Mouse (Mus musculus) thymus, adult 18-20 months (tissue): ENCODE measurements at regions not wholly inside any gene's neighbourhood (a gene's known extent, or its start where the extent isn't known, plus 50 kb on each side); places are given as distances from the start of the nearest gene placed in this dataset.

Source experiments
- DNase-seq, 2 experiments: peaks; one replicate each; pipeline ENCODE4 v3.0.0; 2022; ENCODE audit warnings: mixed read lengths in 2 of 2

GRCm38 (mm10) chr7:83186341-83186740, 319.2 kb downstream of the Mex3b start:
- no peak for DNase-seq

GRCm38 (mm10) chr7:83195896-83196537, 328.9 kb downstream of the Mex3b start:
- no peak for DNase-seq

DNA sequence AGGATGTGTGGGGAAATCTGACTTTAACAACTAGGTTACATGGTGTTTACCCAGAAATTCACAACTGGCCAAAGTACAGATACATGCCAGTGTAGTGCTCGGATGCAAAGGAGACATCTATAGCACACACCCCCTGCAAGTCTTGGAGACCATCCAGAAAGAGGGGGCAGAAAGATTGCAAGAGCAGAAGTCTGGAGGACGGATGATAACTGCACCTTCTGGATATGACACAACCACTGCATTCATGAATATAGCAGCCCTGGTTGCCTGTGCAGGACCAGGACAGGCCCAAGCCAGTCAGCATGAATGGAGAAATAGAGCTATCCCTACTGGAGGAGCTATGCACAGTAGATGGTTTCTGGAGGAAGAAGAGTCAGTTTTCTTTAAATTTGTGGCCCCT, 330.4 kb downstream of the Mex3b start:
- DNase-seq, result no peak

DNA sequence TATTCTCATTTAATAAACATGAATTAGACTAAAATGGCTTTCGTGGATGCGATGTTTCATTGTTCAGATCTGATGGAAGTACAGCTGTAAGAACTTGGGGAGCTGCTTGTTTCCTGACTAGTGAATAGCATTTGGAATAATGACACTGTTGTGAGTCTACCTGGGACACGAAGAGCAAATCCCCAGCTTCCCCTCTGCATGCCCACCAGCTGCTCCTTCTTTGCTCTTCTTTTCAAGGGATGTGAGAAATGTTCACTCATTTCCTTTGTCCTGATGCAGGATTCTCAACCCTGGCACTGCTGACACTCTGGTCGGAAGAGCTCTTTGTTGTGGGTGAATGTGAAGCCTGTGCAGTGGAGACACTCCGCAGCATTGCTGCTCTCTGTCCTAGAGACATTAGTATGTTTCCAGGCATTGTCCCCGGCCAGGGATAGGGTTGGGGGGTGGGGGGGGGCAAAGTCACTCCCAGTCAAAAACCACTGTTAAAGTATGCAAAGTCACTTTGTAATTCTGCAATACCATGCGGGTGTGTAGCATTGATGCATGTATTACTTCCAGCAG, 334.1 kb downstream of the Mex3b start:
- no peak for DNase-seq

- DNase-seq, result no peak
Observed at GRCm38 (mm10) chr7:83201768-83202493, 334.8 kb downstream of the Mex3b start.

DNA sequence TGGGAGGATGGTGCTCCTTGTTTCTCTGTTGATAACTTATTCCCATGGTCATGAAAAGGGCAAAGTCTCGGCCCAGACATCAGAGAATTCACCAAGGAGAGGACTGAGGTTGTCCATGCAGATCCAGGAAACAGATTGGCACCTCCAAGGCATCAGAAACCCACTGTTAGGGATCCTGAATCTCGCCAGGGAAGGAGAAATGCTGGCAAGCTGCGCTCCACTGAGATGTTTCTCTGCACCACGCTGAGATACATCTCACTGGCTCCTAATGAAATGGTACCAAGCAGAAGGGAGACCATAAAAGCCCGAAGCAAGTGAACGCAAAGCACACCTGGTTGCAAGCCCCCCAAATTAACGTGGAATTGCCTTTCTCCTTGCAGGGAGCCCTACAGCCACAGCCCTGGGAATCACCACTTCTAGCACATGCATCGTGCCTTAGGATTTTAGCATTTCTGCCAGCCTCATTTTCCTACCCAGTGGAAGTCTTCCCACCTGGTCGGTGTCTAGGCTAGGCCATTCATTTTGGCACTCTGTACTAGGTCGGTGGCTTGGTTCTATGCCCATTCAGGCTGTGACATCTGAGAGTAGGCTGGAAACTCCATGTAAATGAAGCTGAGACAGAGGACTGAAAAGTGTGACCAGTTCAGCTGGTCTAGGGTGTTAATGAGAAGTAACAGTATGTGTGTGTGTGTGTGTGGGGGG, 336.3 kb downstream of the Mex3b start:
- DNase-seq, result no peak

- DNase-seq, result no peak
Observed at GRCm38 (mm10) chr7:83204013-83204365, 336.9 kb downstream of the Mex3b start.

GRCm38 (mm10) chr7:83204701-83205100, 337.6 kb downstream of the Mex3b start:
- no peak for DNase-seq

- no peak for DNase-seq
Observed at GRCm38 (mm10) chr7:83206999-83207398, 339.9 kb downstream of the Mex3b start.

- DNase-seq, result no peak
Observed at GRCm38 (mm10) chr7:83211611-83212010, 344.5 kb downstream of the Mex3b start.

GRCm38 (mm10) chr7:83222029-83222722, 355.0 kb downstream of the Mex3b start:
- no peak for DNase-seq

DNA sequence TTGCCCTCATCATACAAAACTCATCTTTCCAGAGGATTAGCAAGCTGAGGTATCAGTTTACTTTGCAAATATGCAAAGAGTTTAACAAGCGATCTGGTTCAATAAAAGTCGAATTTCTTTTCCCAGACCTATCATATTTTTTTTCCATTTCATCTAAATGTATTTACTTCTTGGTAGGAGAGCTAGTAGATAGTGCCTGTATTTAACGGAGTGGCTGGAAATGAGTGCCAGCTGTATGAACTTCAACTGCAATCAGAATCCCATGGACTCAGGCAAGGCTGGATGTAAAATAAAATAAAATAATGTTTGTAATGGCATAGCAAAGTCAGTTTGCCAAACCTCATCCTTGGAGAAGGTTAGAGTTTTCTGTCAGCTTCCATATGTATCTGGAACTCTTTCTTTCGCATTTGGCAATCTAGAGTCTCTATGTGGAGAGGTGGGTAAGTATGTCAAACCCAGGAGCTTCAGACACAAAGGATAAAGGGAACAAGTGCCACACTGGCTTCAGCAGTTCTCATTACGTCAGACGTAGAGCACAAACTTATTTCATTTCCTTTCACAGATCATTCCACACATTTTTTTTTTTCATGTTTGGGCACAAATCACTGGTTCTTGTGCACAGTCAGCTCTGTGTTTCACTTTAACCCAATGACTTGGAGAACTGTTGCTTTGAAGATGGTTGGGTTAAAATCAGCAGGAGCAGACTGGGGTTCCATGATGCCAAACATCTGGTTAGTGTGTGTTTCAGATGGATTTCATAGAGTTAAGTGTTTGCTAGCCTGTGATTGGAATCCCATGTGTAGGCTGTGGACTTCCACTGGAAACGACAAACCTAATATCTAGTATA, 357.2 kb upstream of the Tmc3 start:
- DNase-seq, result no peak

- no peak for DNase-seq
Observed at GRCm38 (mm10) chr7:83230496-83231325, 354.0 kb upstream of the Tmc3 start.

GRCm38 (mm10) chr7:83235659-83236058, 349.1 kb upstream of the Tmc3 start:
- DNase-seq, result no peak

- DNase-seq, result no peak
Observed at GRCm38 (mm10) chr7:83237336-83237735, 347.4 kb upstream of the Tmc3 start.

DNA sequence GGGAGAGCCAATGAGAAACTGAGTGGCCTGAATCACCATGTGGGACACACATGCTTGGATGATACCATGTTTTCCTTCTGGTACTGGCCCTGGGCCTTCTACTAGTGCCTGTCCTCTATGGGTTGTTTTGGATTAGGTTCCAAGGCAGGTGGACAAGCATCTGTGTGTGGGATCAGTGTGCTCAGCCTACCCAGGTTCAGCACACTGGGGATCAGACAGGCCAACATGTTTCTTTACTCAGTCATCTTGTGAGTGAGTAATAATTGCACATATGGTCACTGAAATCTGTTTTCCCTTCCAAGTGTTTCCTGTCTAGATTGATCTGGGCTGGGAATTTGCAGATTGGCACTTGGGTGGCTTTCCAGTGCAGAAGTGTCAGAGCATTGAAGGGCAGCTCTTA, 346.6 kb upstream of the Tmc3 start:
- DNase-seq, result no peak

DNA sequence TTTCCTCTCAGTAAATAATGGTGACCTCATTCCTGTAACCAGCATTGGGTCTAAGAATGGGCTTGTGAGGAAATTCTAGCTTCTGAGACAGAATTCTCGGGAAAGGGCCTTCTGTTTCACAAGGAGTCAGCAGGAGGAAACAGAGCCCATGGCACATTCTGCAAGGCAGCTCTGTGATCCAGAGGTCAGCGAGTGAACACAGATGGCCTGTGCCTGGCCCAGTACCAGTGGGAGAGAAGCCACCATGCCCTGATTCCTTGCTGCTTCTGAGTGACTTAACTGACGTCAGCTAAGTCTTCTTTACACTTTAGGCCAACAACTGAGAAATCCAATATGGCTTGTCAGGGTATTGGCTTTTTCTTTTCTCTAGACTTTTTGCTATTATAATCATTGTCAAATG, 342.5 kb upstream of the Tmc3 start:
- no peak for DNase-seq

DNA sequence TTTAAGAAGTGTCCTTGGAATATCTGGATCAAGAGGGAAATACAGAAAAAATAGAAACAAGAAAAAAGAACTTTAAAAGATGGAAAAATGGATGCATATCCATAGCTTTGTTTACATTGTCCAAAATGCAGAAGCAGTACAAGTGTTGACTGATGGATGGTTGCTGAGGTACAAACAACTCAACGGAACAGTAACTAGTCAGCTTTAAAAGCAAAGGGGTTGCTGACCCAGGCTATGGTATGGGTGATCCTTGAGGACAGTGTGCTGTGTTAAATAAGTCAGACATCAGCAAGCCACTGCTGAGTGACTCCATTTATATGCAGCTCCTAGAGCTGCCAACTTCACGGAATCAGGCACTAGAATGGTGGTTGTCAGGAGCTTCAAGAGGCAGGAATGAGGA, 338.9 kb upstream of the Tmc3 start:
- no peak for DNase-seq

- DNase-seq, result no peak
Observed at GRCm38 (mm10) chr7:83251995-83252563, 332.6 kb upstream of the Tmc3 start.

- DNase-seq, result no peak
Observed at GRCm38 (mm10) chr7:83253001-83253400, 331.7 kb upstream of the Tmc3 start.

GRCm38 (mm10) chr7:83253432-83253831, 331.3 kb upstream of the Tmc3 start:
- DNase-seq, result no peak
